Mouse (Mus musculus) bone marrow macrophage, adult 2 months (primary cell): ENCODE measurements around the gene Gys1.

Source experiments
- CTCF ChIP-seq: IDR thresholded peaks from 2 replicates; pipeline ENCODE4 v1.5.1; 2012; ENCODE audit warnings: low read depth, mild to moderate bottlenecking, low read length, moderate library complexity
- POLR2A ChIP-seq: IDR thresholded peaks from 2 replicates; pipeline ENCODE4 v1.6.1; 2012; ENCODE audit warnings: mild to moderate bottlenecking, low read depth, low read length, borderline replicate concordance

DNA sequence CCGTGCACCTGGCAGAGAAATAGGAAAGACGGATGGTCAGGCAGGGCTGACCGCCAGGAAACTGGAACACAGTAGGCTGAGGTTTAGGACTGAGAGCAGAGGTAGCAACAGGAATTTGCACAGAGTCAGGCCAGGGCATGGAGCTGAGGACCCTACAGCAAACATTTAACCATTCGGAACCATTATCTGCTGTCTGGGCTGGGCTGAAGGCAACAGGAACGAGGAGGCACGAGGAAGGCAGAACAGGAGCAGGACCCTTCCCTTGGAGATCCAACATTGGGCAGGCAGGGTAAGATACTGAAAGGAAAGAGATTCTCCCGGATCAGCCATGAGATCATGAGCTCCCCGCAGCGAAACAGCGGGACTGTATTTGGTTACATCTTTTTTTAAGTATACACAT, 26.8 kb upstream of the Gys1 start:
- no peak for TF ChIP-seq CTCF
- TF ChIP-seq POLR2A = no peak
